Mouse (Mus musculus) T-helper 17 cell (primary cell): ENCODE results near the gene Kctd18.
"Not testable (repeated sequence)": the region's sequence is repeated elsewhere in the genome, so short reads cannot be mapped to it uniquely, and the experiment has no call there.

ENCODE experiments used
- in situ Hi-C, 2 experiments: fragments of 300-600 bp; cut with MboI, MseI; formaldehyde crosslinking; loops; 1 replicate in 1 of 2; 2 replicates in 1 of 2; pipeline ENCODE4 v1.15.1; 2025; ENCODE audit warnings: high pct_unique_total_duplicates in 2 of 2

Gene Kctd18

GRCm38 (mm10) chr1:58018856-58019255 is at the start of gene Kctd18:
Gene Kctd18 (minus strand): TSS chr1:58018956.
- in situ Hi-C loops, result loop anchor here in 1 of 2 experiments (25.0 kb wide), 1 partner anchor 668 kb away; the partner anchor contains the start of gene Als2cr12

- in situ Hi-C loops, result no loop called here
These were observed 46.9 kb upstream of the Kctd18 start for GRCm38 (mm10) chr1:58065606-58066005.

GRCm38 (mm10) chr1:58065151-58065550 is 46.4 kb upstream of the Kctd18 start:
- in situ Hi-C loops, result no loop called here

GRCm38 (mm10) chr1:58062131-58062530 is 43.4 kb upstream of the Kctd18 start:
- in situ Hi-C loops, result no loop called here

GRCm38 (mm10) chr1:58058846-58059245 is 40.1 kb upstream of the Kctd18 start:
- in situ Hi-C loops, result no loop called here

GRCm38 (mm10) chr1:58056939-58057338 is 38.2 kb upstream of the Kctd18 start:
- in situ Hi-C loops, result no loop called here

- in situ Hi-C loops, result no loop called here
These were observed 37.5 kb upstream of the Kctd18 start for GRCm38 (mm10) chr1:58056074-58056807.

- in situ Hi-C loops, result no loop called here
These were observed 36.8 kb upstream of the Kctd18 start for GRCm38 (mm10) chr1:58055598-58055997.

- in situ Hi-C loops, result no loop called here
These were observed 30.4 kb upstream of the Kctd18 start for GRCm38 (mm10) chr1:58049126-58049525.

- in situ Hi-C loops, result no loop called here
These were observed 28.1 kb upstream of the Kctd18 start for GRCm38 (mm10) chr1:58046721-58047290.

GRCm38 (mm10) chr1:58045546-58045945 is 26.8 kb upstream of the Kctd18 start:
- in situ Hi-C loops, result no loop called here

- in situ Hi-C loops, result no loop called here
These were observed 26.3 kb upstream of the Kctd18 start for GRCm38 (mm10) chr1:58045076-58045475.

GRCm38 (mm10) chr1:58037306-58037705 is 18.6 kb upstream of the Kctd18 start:
- in situ Hi-C loops, result not testable (repeated sequence)

GRCm38 (mm10) chr1:58031160-58031769 is 12.5 kb upstream of the Kctd18 start:
- in situ Hi-C loops, result loop anchor here (5.0 kb wide), 2 partner anchors 599 to 609 kb away; no protein-coding TSS in a partner anchor

GRCm38 (mm10) chr1:58030156-58030871 is 11.6 kb upstream of the Kctd18 start:
- in situ Hi-C loops, result loop anchor here (5.0 kb wide), 2 partner anchors 598 to 608 kb away; no protein-coding TSS in a partner anchor

- in situ Hi-C loops, result loop anchor here (5.0 kb wide), 2 partner anchors 597 to 607 kb away; no protein-coding TSS in a partner anchor
These were observed 10.9 kb upstream of the Kctd18 start, which contains the start of gene Aox1 for GRCm38 (mm10) chr1:58029636-58030117. Gene Aox1 (plus strand): TSS chr1:58029931.

GRCm38 (mm10) chr1:58027707-58028106 is 9.0 kb upstream of the Kctd18 start:
- in situ Hi-C loops, result no loop called here

GRCm38 (mm10) chr1:58006388-58006787 is 12.4 kb downstream of the Kctd18 start:
- in situ Hi-C loops, result loop anchor here in 1 of 2 experiments (25.0 kb wide), 1 partner anchor 681 kb away; the partner anchor contains the start of gene Als2cr12

GRCm38 (mm10) chr1:57998146-57998545 is 20.6 kb downstream of the Kctd18 start:
- in situ Hi-C loops, result loop anchor here in 1 of 2 experiments (5.0 kb wide), 1 partner anchor 36 kb away; no protein-coding TSS in a partner anchor

- in situ Hi-C loops, result loop anchor here in 1 of 2 experiments (5.0 kb wide), 1 partner anchor 34 kb away; no protein-coding TSS in a partner anchor
These were observed 22.6 kb downstream of the Kctd18 start for GRCm38 (mm10) chr1:57996133-57996615.
